Mouse (Mus musculus) thymus, adult 2 months (tissue): ENCODE results near the gene Ostc. TPM values are rescaled to one million over a fixed set of nuclear protein-coding genes. Genes with fewer than 3 reads are reported as not detected.

Experiments used
- DNase-seq: peaks from one replicate; pipeline ENCODE4 v3.0.0; 2021
- H3K27ac ChIP-seq: fragments of 200-500 bp; 2 replicates; pipeline ENCODE4 v1.5.1; 2012; ENCODE audit warnings: low read length, control low read depth; ENCODE audit not compliant: control insufficient read depth, insufficient read depth
- H3K27me3 ChIP-seq: fragments of 200-500 bp; 2 replicates; pipeline ENCODE4 v1.6.1; 2012; ENCODE audit warnings: mild to moderate bottlenecking, low read length, moderate library complexity, mixed read lengths; ENCODE audit not compliant: control insufficient read depth, insufficient read depth
- H3K36me3 ChIP-seq: fragments of 200-500 bp; 2 replicates; pipeline ENCODE4 v1.6.1; 2012; ENCODE audit warnings: mild to moderate bottlenecking, low read length, moderate library complexity; ENCODE audit not compliant: control insufficient read depth, insufficient read depth
- H3K4me1 ChIP-seq: fragments of 200-500 bp; replicated peaks from 2 replicates; pipeline ENCODE4 v1.6.1; 2012; ENCODE audit warnings: low read length; ENCODE audit not compliant: control insufficient read depth, insufficient read depth
- H3K4me3 ChIP-seq: fragments of 200-500 bp; 2 replicates; pipeline ENCODE4 v1.5.1; 2012; ENCODE audit warnings: mild to moderate bottlenecking, low read length, control low read depth, moderate library complexity; ENCODE audit not compliant: control insufficient read depth, insufficient read depth
- CTCF ChIP-seq: fragments of 200-500 bp; IDR thresholded peaks from 2 replicates; pipeline ENCODE4 v1.5.1; 2012; ENCODE audit warnings: mild to moderate bottlenecking, control low read depth, low read length, moderate library complexity, borderline replicate concordance; ENCODE audit not compliant: control insufficient read depth, poor library complexity, insufficient read depth; ENCODE audit errors: extremely low read depth
- POLR2A ChIP-seq: fragments of 200-500 bp; IDR thresholded peaks from 2 replicates; pipeline ENCODE4 v1.6.1; 2012; ENCODE audit warnings: mild to moderate bottlenecking, low read length, control low read depth, moderate library complexity; ENCODE audit not compliant: control insufficient read depth, poor library complexity, insufficient read depth; ENCODE audit errors: extremely low read depth
- WGBS: fragments of 180-500 bp; shearing (Covaris S2); methylation state at CpG from one replicate; pipeline ENCODE4 v1.1.7; 2018; 5-methylcytosine and 5-hydroxymethylcytosine counted together
- polyA plus RNA-seq: library from polyadenylated mRNA; depleted of rRNA; stranded (reverse); fragments of >200 nt; gene quantifications from 2 replicates; pipeline ENCODE4 v1.2.3, GENCODE M21; 2012; rRNA removed

Gene Ostc
- polyA plus RNA-seq, 1 experiment: 69.1 TPM

- no peaks in the 10 kb centered on the region for H3K36me3 ChIP-seq
- H3K4me3 ChIP-seq: no peak overlapping the region
- H3K27ac ChIP-seq: no peak overlapping the region
- WGBS: 89% methylated on average over 2 of the region's 2 CpGs
- no peaks in the 10 kb centered on the region for H3K4me1 ChIP-seq
- DNase-seq: no peak
- no peaks in the 10 kb centered on the region for H3K27me3 ChIP-seq
- no peak for TF ChIP-seq POLR2A
- no peak for TF ChIP-seq CTCF
These were observed 28.0 kb downstream of the Ostc start for GRCm38 (mm10) chr3:130681226-130681625.

- WGBS: 92% methylated on average over 19 of the region's 19 CpGs
- Histone ChIP-seq H3K4me1 (no peaks in the 10 kb centered on the region), H3K4me3 (no peak overlapping the region), H3K27ac (no peak overlapping the region), H3K27me3 (no peaks in the 10 kb centered on the region), H3K36me3 (no peaks in the 10 kb centered on the region)
- DNase-seq: no peak
- TF ChIP-seq POLR2A: no peak
- TF ChIP-seq CTCF: no peak
These were observed 31.4 kb downstream of the Ostc start for GRCm38 (mm10) chr3:130677671-130678460.

GRCm38 (mm10) chr3:130671291-130671690 is 38.0 kb downstream of the Ostc start:
- Histone ChIP-seq H3K27me3 (no peaks in the 10 kb centered on the region), H3K27ac (no peak overlapping the region), H3K36me3 (no peaks in the 10 kb centered on the region), H3K4me3 (no peak overlapping the region), H3K4me1 (no peaks in the 10 kb centered on the region)
- DNase-seq: no peak
- TF ChIP-seq POLR2A: no peak
- no peak for TF ChIP-seq CTCF
- 86% methylated on average over 14 of the region's 14 CpGs for WGBS

GRCm38 (mm10) chr3:130662496-130662895 is 46.7 kb downstream of the Ostc start:
- WGBS: over 99% methylated on average over 3 of the region's 3 CpGs
- no peaks in the 10 kb centered on the region for H3K4me1 ChIP-seq
- H3K36me3 ChIP-seq: no peaks in the 10 kb centered on the region
- TF ChIP-seq CTCF: no peak
- TF ChIP-seq POLR2A: no peak
- DNase-seq: no peak
- no peak overlapping the region for H3K27ac ChIP-seq
- no peaks in the 10 kb centered on the region for H3K27me3 ChIP-seq
- H3K4me3 ChIP-seq: no peak overlapping the region

- Histone ChIP-seq H3K27ac (no peak overlapping the region), H3K4me1 (no peaks in the 10 kb centered on the region), H3K4me3 (no peak overlapping the region), H3K27me3 (no peaks in the 10 kb centered on the region), H3K36me3 (no peaks in the 10 kb centered on the region)
- 86% methylated on average over 6 of the region's 6 CpGs for WGBS
- TF ChIP-seq CTCF (no peak), POLR2A (no peak)
- DNase-seq: no peak
These were observed 48.6 kb downstream of the Ostc start for GRCm38 (mm10) chr3:130660619-130661018.

GRCm38 (mm10) chr3:130649569-130649968 is 59.7 kb downstream of the Ostc start:
- TF ChIP-seq POLR2A (no peak), CTCF (no peak)
- DNase-seq: no peak
- H3K27ac ChIP-seq: no peak overlapping the region
- no peak overlapping the region for H3K4me3 ChIP-seq
- H3K4me1 ChIP-seq: no peaks in the 10 kb centered on the region
- H3K27me3 ChIP-seq: no peaks in the 10 kb centered on the region
- H3K36me3 ChIP-seq: no peaks in the 10 kb centered on the region
- WGBS: 68% methylated on average over 6 of the region's 6 CpGs

- Histone ChIP-seq H3K36me3 (no peaks in the 10 kb centered on the region), H3K27me3 (no peaks in the 10 kb centered on the region), H3K4me1 (no peaks in the 10 kb centered on the region), H3K4me3 (no peak overlapping the region), H3K27ac (no peak overlapping the region)
- DNase-seq: no peak
- WGBS: 88% methylated on average over 11 of the region's 11 CpGs
- TF ChIP-seq CTCF (no peak), POLR2A (no peak)
These were observed 63.0 kb downstream of the Ostc start for GRCm38 (mm10) chr3:130646110-130646810.

Other genes with a start within 250 kb of the Ostc start
- gene Etnppl, start 92.0 kb downstream of the Ostc start, polyA plus RNA-seq: 0.08 TPM in 1 of 2 replicates, not detected in the other
- gene Rpl34, start 21.0 kb upstream of the Ostc start, polyA plus RNA-seq: 1,694 and 2,577 TPM in 2 replicates